Mouse (Mus musculus) gonadal fat pad, adult 2 months (tissue): ENCODE data around the gene Usp7. TPM values are rescaled to one million over a fixed set of nuclear protein-coding genes. Genes with fewer than 3 reads are reported as not detected.
A peak's percentile ranks its signal among the peaks of the same experiment; 100 is the strongest.

Source experiments
- DNase-seq: peaks from one replicate; pipeline ENCODE4 v3.0.0-alpha.2; 2012; ENCODE audit warnings: low read depth
- polyA plus RNA-seq: library from polyadenylated mRNA; depleted of rRNA; stranded (reverse); fragments of >200 nt; gene quantifications from 2 replicates; pipeline ENCODE4 v1.2.3, GENCODE M21; 2012

Gene Usp7
- polyA plus RNA-seq, 1 experiment: 30.6 TPM

GRCm38 (mm10) chr16:8724031-8724430, 68.1 kb downstream of the Usp7 start:
- no peak for DNase-seq

- no peak for DNase-seq
Measured at GRCm38 (mm10) chr16:8720447-8720846, 71.7 kb downstream of the Usp7 start.

- no peak for DNase-seq
Measured at GRCm38 (mm10) chr16:8717744-8718143, 74.4 kb downstream of the Usp7 start.

- DNase-seq: no peak
Measured at GRCm38 (mm10) chr16:8716300-8716699, 75.8 kb downstream of the Usp7 start.

- no peak for DNase-seq
Measured at GRCm38 (mm10) chr16:8715513-8716080, 76.5 kb downstream of the Usp7 start.

GRCm38 (mm10) chr16:8714851-8715250, 77.3 kb downstream of the Usp7 start:
- DNase-seq: no peak

DNA sequence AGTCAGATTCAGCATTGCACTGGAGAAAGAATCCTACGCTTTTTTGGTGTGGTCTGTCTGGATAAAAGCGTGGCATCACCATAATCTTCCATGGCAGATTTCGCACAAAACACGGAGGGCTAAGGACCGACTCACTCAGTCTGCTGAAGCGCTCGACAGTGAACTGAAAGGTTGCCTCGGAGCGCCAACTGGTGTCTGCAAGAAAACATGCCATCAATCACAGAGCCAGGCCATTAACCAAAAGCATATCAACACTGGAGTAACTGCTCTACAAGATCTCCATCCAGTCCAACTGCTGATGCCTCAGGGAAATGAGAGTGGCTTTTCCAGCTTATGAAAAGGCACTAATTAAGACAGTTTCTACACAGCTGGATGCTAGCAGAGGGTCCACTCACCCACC, 80.1 kb downstream of the Usp7 start:
- no peak for DNase-seq

DNA sequence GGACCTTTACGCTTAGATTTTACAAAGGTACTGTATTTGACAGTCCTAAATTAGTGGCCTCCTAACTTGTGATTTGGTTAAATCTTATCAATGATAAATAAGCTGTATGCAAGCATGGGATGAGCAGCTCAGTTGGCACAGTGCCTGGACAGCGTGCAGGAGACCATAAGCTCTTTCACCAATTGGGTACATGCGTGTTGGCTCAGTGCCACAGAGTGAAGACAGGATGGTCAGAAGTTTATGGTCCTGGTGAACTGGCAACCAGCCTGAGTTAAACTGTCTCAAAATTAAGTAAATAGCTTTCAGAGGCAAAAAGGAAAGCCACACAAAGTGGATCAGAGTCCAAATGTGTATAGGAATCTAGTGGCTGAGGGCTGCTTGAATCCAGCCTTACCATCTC, 91.5 kb downstream of the Usp7 start:
- DNase-seq: no peak

- DNase-seq: no peak
Measured at GRCm38 (mm10) chr16:8699556-8699955, 92.6 kb downstream of the Usp7 start.

DNA sequence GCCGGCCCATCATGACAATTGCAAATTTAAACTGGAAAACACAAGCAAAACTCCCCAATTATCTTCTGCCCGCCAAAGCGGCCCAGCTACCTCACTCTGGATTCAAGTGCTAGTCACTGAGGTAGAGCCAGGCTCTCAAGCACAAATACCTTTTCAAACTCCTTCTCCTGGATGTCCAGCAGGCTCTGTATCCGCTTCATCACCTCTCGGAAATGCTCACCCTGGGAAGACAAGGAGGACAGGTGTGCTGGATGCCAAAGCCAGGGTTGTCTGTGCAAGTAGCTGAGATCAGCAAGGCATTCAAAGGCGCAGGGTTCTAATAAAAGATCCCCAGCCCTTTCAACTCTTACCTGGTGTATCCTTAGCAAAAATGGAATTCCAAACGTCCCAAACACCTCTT, 100.9 kb downstream of the Usp7 start:
- no peak for DNase-seq

- DNase-seq: no peak
Measured at GRCm38 (mm10) chr16:8689979-8690656, 102.0 kb downstream of the Usp7 start.

DNA sequence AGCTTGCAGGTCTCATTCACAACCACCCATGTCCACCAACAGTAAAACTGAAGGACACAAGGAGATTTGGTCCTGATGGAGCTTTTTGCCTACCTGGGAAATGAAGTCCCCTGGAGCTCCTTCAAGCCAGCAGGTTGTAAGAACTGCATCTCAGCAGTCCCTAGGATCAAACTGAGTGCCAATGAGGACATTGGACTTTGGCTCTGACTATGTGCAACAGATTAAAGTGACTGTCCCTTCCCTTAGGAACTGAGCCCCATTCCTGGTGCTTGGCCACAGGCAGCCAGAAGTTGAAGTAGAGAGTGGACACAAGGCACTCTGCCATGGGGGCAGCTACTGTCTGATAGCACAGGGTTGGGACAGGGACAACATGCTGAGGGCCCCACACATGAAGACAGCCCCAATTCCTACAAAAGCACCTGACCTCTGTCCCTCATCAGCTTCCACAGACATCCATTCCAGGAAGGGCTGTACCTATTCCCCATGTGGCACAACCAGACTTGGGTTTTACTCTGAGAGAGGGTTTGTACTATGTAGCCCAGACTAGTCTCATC, 104.5 kb downstream of the Usp7 start:
- DNase-seq: no peak

DNA sequence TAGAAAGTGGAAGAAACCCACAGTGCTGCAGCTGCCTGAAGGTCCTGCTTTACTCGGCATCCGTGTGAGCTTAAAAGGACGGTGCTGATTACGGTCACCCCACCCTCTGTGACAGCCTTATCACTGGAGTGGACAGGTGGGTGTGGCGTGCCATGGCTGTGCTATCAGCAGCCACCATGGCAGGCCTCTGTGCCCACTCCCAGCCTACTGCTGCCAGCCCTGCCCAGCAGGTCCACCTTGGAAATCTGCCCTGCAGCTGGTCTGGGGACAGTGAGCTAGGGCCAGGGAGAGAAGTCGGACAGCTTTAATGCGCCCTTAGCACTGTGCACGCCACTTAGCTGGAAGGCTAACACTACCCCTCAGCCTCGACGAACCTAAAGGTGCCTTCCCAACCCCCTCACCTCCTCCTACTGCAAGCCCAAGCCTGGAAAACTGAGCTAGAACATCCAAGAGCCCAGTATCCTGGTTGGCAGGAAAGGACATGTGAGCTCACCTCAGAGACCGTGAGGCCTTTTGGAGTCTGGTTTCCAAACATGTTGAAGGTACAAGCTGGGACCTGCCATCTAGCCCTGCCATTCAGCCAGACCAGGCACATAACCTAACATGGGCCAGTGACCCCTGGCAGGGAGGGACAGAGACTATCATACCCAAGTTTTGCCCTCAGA, 105.1 kb downstream of the Usp7 start:
- no peak for DNase-seq

GRCm38 (mm10) chr16:8686121-8686870, 105.8 kb downstream of the Usp7 start:
- no peak for DNase-seq

DNA sequence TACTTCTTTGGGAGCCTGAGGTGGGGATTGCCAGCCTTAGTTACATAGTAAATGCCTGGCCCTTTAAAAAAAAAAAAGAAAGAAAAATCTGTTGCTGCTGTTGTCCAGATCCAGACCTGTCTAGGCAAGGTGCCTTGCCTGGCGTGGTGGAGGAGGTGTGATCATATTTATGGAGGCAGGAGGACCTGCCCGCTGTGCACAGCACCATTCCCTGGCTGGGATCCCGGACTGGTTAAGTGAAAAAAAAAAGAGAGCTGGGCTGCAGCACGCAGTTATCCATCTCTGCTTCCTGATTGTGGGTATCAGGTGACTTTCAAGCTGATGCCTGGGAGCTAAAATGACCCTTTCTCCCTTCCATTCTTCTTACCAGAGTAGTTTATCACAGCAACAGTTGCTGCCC, 107.0 kb downstream of the Usp7 start:
- no peak for DNase-seq

- DNase-seq: no peak
Measured at GRCm38 (mm10) chr16:8680470-8680869, 111.6 kb downstream of the Usp7 start, which contains the start of gene Gm5767. TSS of gene Gm5767 (plus strand) at chr16:8680770.

GRCm38 (mm10) chr16:8679780-8680179, 112.3 kb downstream of the Usp7 start:
- peak; percentile 62 for DNase-seq

GRCm38 (mm10) chr16:8678676-8679075, 113.4 kb downstream of the Usp7 start:
- DNase-seq: no peak

GRCm38 (mm10) chr16:8678035-8678434, 114.1 kb downstream of the Usp7 start:
- no peak for DNase-seq

GRCm38 (mm10) chr16:8676800-8677199, 115.3 kb downstream of the Usp7 start:
- no peak for DNase-seq

DNA sequence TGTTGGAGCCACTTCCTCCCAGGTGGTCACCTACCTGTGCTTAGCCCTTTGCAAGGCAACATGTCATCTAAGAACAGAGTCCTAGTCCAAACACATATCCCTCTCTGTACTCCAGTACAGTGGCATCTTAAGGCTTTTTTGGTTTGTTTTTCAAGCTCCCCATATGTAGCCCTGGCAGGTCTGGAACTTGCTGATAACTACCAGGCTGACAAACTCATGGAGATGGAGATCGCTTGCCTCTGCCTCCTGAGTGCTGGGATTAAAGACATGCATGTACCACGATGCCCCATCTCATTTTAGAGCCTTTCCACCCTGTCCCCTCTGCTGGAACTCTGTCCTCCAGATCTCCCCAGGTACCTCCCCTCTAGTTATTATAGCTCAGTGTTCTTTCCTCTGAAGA, 115.9 kb downstream of the Usp7 start:
- no peak for DNase-seq

- DNase-seq: no peak
Measured at GRCm38 (mm10) chr16:8675559-8675958, 116.5 kb downstream of the Usp7 start.
